Mouse (Mus musculus): ENCODE measurements around the gene Tars2.

DNA sequence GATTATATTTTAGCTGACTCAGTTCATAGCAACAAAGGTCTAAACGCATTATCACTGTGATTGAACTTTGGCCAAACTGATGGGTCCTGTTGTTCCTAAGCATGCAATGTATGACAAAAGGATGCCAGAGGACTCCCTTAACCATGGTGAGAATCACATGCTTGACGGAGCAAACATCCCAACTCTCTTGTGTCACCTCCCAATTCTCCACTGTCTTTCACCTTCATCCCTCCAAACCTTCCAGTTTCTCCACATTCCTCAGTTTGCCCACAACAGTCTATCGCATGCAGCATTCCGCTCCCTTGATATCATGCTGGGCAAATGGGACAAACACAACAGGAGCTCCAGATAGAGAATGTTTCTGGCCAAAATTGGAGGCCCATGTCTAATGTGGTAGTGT is 25.5 kb upstream of the Tars2 start:
- no peak for TF ChIP-seq POLR2A (IDR thresholded peaks at IDR 0.05; ENCODE audit: low read depth, low read length)
- TF ChIP-seq CTCF (conservative IDR thresholded peaks at IDR 0.05; ENCODE audit: insufficient read depth, insufficient read length, low read depth, low read length), result no peak

All from kidney, adult 2 months (tissue).